14 mouse cellular contexts compared by ENCODE assay signal in the genomic region with DNA sequence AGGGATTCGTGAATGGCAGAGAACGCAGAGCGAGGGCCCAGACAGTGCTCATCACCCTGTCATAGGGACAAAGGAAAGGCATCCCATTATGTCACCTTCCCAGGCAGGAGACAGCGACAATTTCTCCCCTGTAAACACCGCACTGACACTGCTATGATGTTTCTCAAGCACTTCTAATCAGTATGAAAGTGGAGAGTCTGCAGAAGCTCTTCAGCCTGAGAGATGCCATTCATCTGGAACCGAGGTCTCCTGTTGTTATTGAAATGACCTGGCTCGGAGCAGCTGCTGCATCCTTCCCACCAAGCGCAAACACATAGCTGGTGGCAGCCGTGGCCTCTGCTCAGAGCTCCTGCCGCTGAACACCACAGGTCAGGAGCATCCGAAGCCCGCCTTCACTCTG.
DNase-seq lines count a peak whose midpoint lies in the region; ATAC-seq and TF ChIP-seq lines count a peak whose summit lies in the region.
"Had no signal": no experiment of that assay in that cellular context is flagged by ENCODE, and none has a peak within 500 bp of the region (broad histone marks: within the 10 kb centered on the region; RNA-seq: fewer than 3 reads in every experiment).

No protein-coding gene starts in this region.

- H3K9ac ChIP-seq in hindbrain, embryonic 11.5 days (ENCODE audit: low read depth, low read length) = no peak overlapping the region; the same call in 1 of the 2 replicates
- H3K9ac ChIP-seq in midbrain, embryonic 15.5 days = 0 out of 2 replicates have a peak overlapping the region, but pooled peaks have one; percentile 9
- H3K9ac ChIP-seq: embryonic facial prominence, embryonic 13.5 days; limb, embryonic 13.5 days had no signal

- peaks cover 59% of the 10 kb centered on the region for H3K4me1 ChIP-seq in E14TG2a.4 (replicated peaks; ENCODE audit: low read depth, low read length)
- H3K4me1 ChIP-seq in hindbrain, embryonic 11.5 days (replicated peaks; ENCODE audit: control insufficient read depth, insufficient read depth, low read length) = peaks cover 4% of the 10 kb centered on the region
- peaks cover 17% of the 10 kb centered on the region for H3K4me1 ChIP-seq in midbrain, embryonic 15.5 days
- H3K4me1 ChIP-seq: embryonic facial prominence, embryonic 13.5 days had no signal

- ATAC-seq in hindbrain, embryonic 11.5 days (ENCODE audit: low FRiP score) = peak; percentile 73
- ATAC-seq in midbrain, embryonic 15.5 days (replicated peaks) = peak; percentile 62

- WGBS in hindbrain, embryonic 11.5 days = 6% methylated on average over 12 of the region's 12 CpGs
- 6% methylated on average over 12 of the region's 12 CpGs for WGBS in midbrain, embryonic 15.5 days

- H3K36me3 ChIP-seq in E14TG2a.4 (ENCODE audit: insufficient read depth, low read length) = no peaks in the 10 kb centered on the region
- H3K36me3 ChIP-seq in hindbrain, embryonic 11.5 days (ENCODE audit: control insufficient read depth, insufficient read depth, low read length) = no peaks in the 10 kb centered on the region
- no peaks in the 10 kb centered on the region for H3K36me3 ChIP-seq in midbrain, embryonic 15.5 days (replicated peaks)
- H3K36me3 ChIP-seq: embryonic facial prominence, embryonic 13.5 days; limb, embryonic 13.5 days had no signal

- peak; percentile 51 for DNase-seq in embryo, embryonic 10.5 days (ENCODE audit: low spot score)
- peak; percentile 56 for DNase-seq in hindbrain, embryonic 11.5 days (ENCODE audit: low spot score)
- DNase-seq in urinary bladder, postnatal 25 days (ENCODE audit: low spot score) = no peak
- DNase-seq in adrenal gland, postnatal 10 days = no peak
- DNase-seq in testis, postnatal 14 days (ENCODE audit: low spot score) = no peak
- DNase-seq in cerebellum, postnatal 14 days = no peak
- DNase-seq: cerebellum, adult 11-12 months; heart, adult 2 months; thymus, postnatal 14 days had no signal

- no peak for TF ChIP-seq CTCF in E14TG2a.4 (conservative IDR thresholded peaks at IDR 0.05; ENCODE audit: low read length)

- peaks cover 23% of the 10 kb centered on the region for H3K27me3 ChIP-seq in E14TG2a.4 (ENCODE audit: insufficient read depth, low read length)
- H3K27me3 ChIP-seq in hindbrain, embryonic 11.5 days (ENCODE audit: control insufficient read depth, insufficient read depth, low read length) = no peaks in the 10 kb centered on the region
- no peaks in the 10 kb centered on the region for H3K27me3 ChIP-seq in midbrain, embryonic 15.5 days (replicated peaks)

- peak overlapping the region; percentile 65 for H3K27ac ChIP-seq in hindbrain, embryonic 11.5 days (ENCODE audit: low read depth, low read length)
- H3K27ac ChIP-seq in midbrain, embryonic 15.5 days = peak overlapping the region; percentile 55
- H3K27ac ChIP-seq: embryonic facial prominence, embryonic 13.5 days; heart, adult 2 months; kidney, postnatal 0 days; limb, embryonic 13.5 days had no signal

- peak overlapping the region; percentile 32; the same call in 1 of the 2 replicates for H3K4me3 ChIP-seq in E14TG2a.4 (replicated peaks; ENCODE audit: low read length)
- H3K4me3 ChIP-seq in hindbrain, embryonic 11.5 days (ENCODE audit: low read depth, low read length) = no peak overlapping the region
- no peak overlapping the region for H3K4me3 ChIP-seq in midbrain, embryonic 15.5 days
- H3K4me3 ChIP-seq: embryonic facial prominence, embryonic 13.5 days; heart, adult 2 months; limb, embryonic 13.5 days had no signal

- no peaks in the 10 kb centered on the region for H3K9me3 ChIP-seq in E14TG2a.4 (ENCODE audit: low read length)
- no peaks in the 10 kb centered on the region for H3K9me3 ChIP-seq in hindbrain, embryonic 11.5 days (ENCODE audit: control insufficient read depth, low read length)
- no peaks in the 10 kb centered on the region for H3K9me3 ChIP-seq in midbrain, embryonic 15.5 days
- H3K9me3 ChIP-seq: embryonic facial prominence, embryonic 13.5 days; limb, embryonic 13.5 days had no signal

- peak overlapping the region; percentile 21 for H3K4me2 ChIP-seq in hindbrain, embryonic 11.5 days (replicated peaks; ENCODE audit: low read depth, low read length)
- H3K4me2 ChIP-seq in midbrain, embryonic 15.5 days = 0 out of 2 replicates have a peak overlapping the region, but pooled peaks have one; percentile 2
- H3K4me2 ChIP-seq: embryonic facial prominence, embryonic 13.5 days; limb, embryonic 13.5 days had no signal

Comparison
In these comparisons a context has a peak if more than half of its experiments do, and no peak if none do; other contexts are left out.
1. DNase-seq: peak in embryo, embryonic 10.5 days (single experiment) and hindbrain, embryonic 11.5 days (single experiment); none in urinary bladder, postnatal 25 days (single experiment), adrenal gland, postnatal 10 days (single experiment), testis, postnatal 14 days (single experiment) and cerebellum, postnatal 14 days (0 of 2).